Mouse (Mus musculus) forebrain, embryonic 10.5 days (tissue): ENCODE results near the gene Fbxw21. TPM values are rescaled to one million over a fixed set of nuclear protein-coding genes. Genes with fewer than 3 reads are reported as not detected.

ENCODE experiments used
- DNase-seq: peaks from one replicate; pipeline ENCODE4 v3.0.0-alpha.2; 2017; ENCODE audit warnings: low spot score; ENCODE audit errors: extremely low spot score
- H3K27ac ChIP-seq: fragments of 300-500 bp; sonication (generic); 2 replicates; pipeline ENCODE4 v1.5.1; 2016; ENCODE audit warnings: mild to moderate bottlenecking
- H3K27me3 ChIP-seq: fragments of 300-500 bp; sonication (generic); 2 replicates; pipeline ENCODE4 v1.6.1; 2016; ENCODE audit warnings: mild to moderate bottlenecking; ENCODE audit not compliant: poor library complexity, severe bottlenecking
- H3K36me3 ChIP-seq: fragments of 300-500 bp; sonication (generic); replicated peaks from 2 replicates; pipeline ENCODE4 v1.6.1; 2016; ENCODE audit warnings: mild to moderate bottlenecking, moderate library complexity
- H3K4me1 ChIP-seq: fragments of 300-500 bp; sonication (generic); 2 replicates; pipeline ENCODE4 v1.6.1; 2016
- H3K4me3 ChIP-seq: fragments of 300-500 bp; sonication (generic); 2 replicates; pipeline ENCODE4 v1.5.1; 2016; ENCODE audit warnings: mild to moderate bottlenecking, moderate library complexity
- H3K9me3 ChIP-seq: fragments of 300-500 bp; sonication (generic); 2 replicates; pipeline ENCODE4 v1.6.1; 2016; ENCODE audit warnings: mild to moderate bottlenecking, moderate library complexity
- WGBS: fragments of 180-500 bp; shearing (Covaris S2); methylation state at CpG from one replicate; pipeline ENCODE4 v1.1.7; 2016; 5-methylcytosine and 5-hydroxymethylcytosine counted together
- polyA plus RNA-seq: library from polyadenylated mRNA; unstranded; fragments of >200 nt; fragmentation: Nextera tagmentation; extraction: Ambion mirVana; gene quantifications from 2 replicates; pipeline ENCODE4 v1.2.1, GENCODE M21; 2016

Fbxw21 gene
- polyA plus RNA-seq, 1 experiment from 2014 or later: not detected

DNA sequence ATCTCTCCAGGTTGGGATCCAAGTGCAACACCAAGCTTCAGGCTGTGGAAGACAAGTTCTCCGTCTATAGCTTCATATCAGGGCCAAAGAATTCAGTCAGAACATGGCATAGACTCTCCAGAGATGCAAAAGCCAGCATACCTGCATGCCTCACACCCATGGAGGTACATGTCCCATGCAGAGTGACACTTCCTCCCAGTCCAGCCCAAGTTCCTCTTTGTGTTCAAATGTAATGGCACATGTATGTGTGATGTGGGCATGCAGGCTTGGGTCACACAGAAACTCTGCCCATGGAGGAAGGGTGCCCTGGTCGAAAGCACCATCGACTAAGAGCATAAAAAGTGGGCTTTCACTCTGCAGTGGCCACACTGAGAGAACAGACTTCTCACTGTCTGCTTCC, 37.7 kb downstream of the Fbxw21 start:
- Histone ChIP-seq H3K27me3 (no peaks in the 10 kb centered on the region), H3K36me3 (peaks cover 17% of the 10 kb centered on the region), H3K27ac (no peak overlapping the region), H3K4me3 (no peak overlapping the region), H3K4me1 (no peaks in the 10 kb centered on the region), H3K9me3 (no peaks in the 10 kb centered on the region)
- 86% methylated on average over 3 of the region's 3 CpGs for WGBS
- no peak for DNase-seq

DNA sequence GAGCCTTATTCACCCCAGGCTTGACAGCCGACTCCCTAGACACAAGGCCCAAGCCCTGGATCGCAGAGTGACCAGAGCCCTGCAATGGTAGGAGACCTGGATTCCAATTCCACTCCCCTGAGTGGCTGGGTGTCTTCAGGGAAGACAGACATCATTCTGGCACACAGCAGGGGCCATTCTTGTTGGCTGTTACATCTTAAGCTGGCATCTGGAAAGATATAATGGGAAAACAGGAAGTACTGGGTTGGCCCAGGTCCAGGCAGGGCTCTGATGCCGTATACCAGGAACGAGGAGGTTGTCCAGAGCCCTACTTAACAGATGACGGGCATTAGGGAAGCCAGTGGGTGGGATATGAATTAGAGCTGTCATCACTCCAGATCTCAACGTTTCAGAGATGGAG, 38.6 kb downstream of the Fbxw21 start:
- no peak for DNase-seq
- Histone ChIP-seq H3K36me3 (peaks cover 26% of the 10 kb centered on the region), H3K4me3 (no peak overlapping the region), H3K4me1 (no peaks in the 10 kb centered on the region), H3K27ac (no peak overlapping the region), H3K9me3 (no peaks in the 10 kb centered on the region), H3K27me3 (no peaks in the 10 kb centered on the region)
- 77% methylated on average over 6 of the region's 6 CpGs for WGBS

DNA sequence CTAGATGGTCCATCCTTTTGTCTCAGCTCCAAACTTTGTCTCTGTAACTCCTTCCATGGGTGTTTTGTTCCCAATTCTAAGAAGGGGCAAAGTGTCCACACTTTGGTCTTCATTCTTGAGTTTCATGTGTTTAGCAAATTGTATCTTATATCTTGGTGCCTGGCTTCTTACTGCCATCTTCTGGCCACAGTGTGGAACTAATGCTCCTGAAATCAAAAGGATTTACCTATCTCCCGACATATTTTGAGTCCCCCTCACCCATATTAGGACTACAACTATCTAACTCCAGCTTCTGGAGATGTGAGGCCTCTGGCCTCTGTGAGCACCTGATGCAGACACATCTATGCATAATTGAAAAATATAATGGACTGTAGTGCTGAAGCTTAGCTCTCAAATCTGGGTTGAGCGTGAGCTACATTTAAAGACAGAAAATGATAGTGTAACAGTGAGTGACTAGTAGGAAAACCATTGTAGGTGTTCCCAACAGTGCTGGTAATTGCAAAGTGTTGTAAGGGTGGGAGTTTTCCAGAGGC, 39.2 kb downstream of the Fbxw21 start:
- Histone ChIP-seq H3K36me3 (peaks cover 32% of the 10 kb centered on the region), H3K4me1 (no peaks in the 10 kb centered on the region), H3K27me3 (no peaks in the 10 kb centered on the region), H3K4me3 (no peak overlapping the region), H3K27ac (no peak overlapping the region), H3K9me3 (no peaks in the 10 kb centered on the region)
- WGBS: 48% methylated on average over 2 of the region's 2 CpGs
- peak; percentile 24 for DNase-seq

GRCm38 (mm10) chr9:109120956-109121355, 40.9 kb downstream of the Fbxw21 start:
- no peaks in the 10 kb centered on the region for H3K4me1 ChIP-seq
- peaks cover 49% of the 10 kb centered on the region for H3K36me3 ChIP-seq
- WGBS: 88% methylated on average over 6 of the region's 6 CpGs
- DNase-seq: no peak
- no peak overlapping the region for H3K27ac ChIP-seq
- H3K27me3 ChIP-seq: no peaks in the 10 kb centered on the region
- H3K4me3 ChIP-seq: no peak overlapping the region
- H3K9me3 ChIP-seq: no peaks in the 10 kb centered on the region

- peaks cover 63% of the 10 kb centered on the region for H3K36me3 ChIP-seq
- no peaks in the 10 kb centered on the region for H3K9me3 ChIP-seq
- DNase-seq: peak; percentile 4
- no peak overlapping the region for H3K27ac ChIP-seq
- no peaks in the 10 kb centered on the region for H3K27me3 ChIP-seq
- WGBS: 94% methylated on average over 9 of the region's 9 CpGs
- no peak overlapping the region for H3K4me3 ChIP-seq
- H3K4me1 ChIP-seq: no peaks in the 10 kb centered on the region
Measured at GRCm38 (mm10) chr9:109119571-109119970, 42.3 kb downstream of the Fbxw21 start.

DNA sequence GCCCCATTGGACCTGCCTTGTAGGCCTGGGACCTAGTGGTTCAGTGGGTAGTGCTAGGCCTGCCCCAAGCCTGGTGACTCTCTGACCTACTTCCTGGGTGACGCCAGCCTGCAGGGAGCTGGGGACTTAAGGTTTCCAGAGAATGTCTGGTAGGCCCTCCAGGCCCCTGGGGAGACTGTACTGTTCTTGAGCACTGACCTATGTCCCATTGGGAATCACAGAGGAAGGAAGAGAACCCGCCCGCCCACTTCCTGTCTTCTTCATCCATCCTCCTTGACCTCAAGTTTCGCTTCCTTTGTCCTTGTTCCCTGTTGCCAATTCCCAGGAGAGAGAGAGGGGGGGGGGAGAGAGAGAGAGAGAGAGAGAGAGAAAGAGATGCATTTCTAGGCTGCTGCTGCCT, 43.7 kb downstream of the Fbxw21 start:
- no peaks in the 10 kb centered on the region for H3K4me1 ChIP-seq
- 89% methylated on average over 4 of the region's 4 CpGs for WGBS
- H3K27me3 ChIP-seq: no peaks in the 10 kb centered on the region
- no peak overlapping the region for H3K27ac ChIP-seq
- peaks cover 77% of the 10 kb centered on the region for H3K36me3 ChIP-seq
- H3K9me3 ChIP-seq: no peaks in the 10 kb centered on the region
- no peak overlapping the region for H3K4me3 ChIP-seq
- DNase-seq: peak; percentile 12

DNA sequence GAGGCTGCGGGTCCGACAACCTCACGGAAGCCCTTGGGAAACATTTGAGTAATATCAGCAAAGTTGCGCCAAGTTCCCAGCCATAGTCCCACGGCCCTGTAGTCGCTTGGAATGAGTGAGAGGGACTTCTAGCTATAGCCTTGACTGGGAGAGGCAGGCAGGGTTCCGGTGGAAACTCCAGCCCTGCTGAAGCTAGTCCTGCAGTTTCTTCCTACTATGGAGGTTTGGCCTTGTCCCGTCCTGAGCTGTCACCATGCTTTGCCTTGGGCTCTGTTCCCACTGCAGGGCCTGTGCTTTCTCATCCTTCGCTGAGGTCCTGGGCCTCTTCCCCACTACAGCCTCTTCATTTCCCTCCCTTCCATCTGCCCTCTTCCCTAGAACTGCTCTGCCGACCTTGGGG, 45.6 kb downstream of the Fbxw21 start:
- Histone ChIP-seq H3K4me3 (no peak overlapping the region), H3K4me1 (no peaks in the 10 kb centered on the region), H3K9me3 (no peaks in the 10 kb centered on the region), H3K27me3 (no peaks in the 10 kb centered on the region), H3K27ac (no peak overlapping the region), H3K36me3 (peaks cover 96% of the 10 kb centered on the region)
- 95% methylated on average over 10 of the region's 10 CpGs for WGBS
- no peak for DNase-seq

DNA sequence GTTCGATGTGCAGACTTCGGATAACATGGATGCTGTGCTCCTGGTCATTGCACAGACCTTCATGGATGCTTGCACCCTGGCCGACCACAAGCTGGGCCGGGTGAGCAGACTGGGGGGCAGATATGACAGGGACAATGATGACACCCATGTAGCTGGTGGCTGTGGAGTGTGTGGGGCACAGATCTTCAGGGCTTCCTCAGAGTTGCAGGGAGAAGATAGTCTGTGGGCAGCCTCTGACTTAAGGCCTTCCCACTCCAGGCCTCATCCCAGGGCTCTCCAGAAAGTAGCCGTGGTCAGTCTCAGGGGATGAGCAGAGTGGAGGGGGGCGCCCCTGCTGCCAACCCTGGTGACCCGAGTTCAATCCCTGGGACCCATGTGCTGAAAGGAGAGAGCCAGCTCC, 47.0 kb downstream of the Fbxw21 start:
- no peaks in the 10 kb centered on the region for H3K27me3 ChIP-seq
- H3K27ac ChIP-seq: no peak overlapping the region
- H3K36me3 ChIP-seq: peaks cover 100% of the 10 kb centered on the region
- no peak for DNase-seq
- no peaks in the 10 kb centered on the region for H3K9me3 ChIP-seq
- H3K4me3 ChIP-seq: no peak overlapping the region
- no peaks in the 10 kb centered on the region for H3K4me1 ChIP-seq
- 81% methylated on average over 7 of the region's 7 CpGs for WGBS

- H3K36me3 ChIP-seq: peaks cover 100% of the 10 kb centered on the region
- DNase-seq: no peak
- H3K9me3 ChIP-seq: no peaks in the 10 kb centered on the region
- no peak overlapping the region for H3K27ac ChIP-seq
- no peak overlapping the region for H3K4me3 ChIP-seq
- 94% methylated on average over 11 of the region's 11 CpGs for WGBS
- no peaks in the 10 kb centered on the region for H3K27me3 ChIP-seq
- H3K4me1 ChIP-seq: no peaks in the 10 kb centered on the region
Measured at GRCm38 (mm10) chr9:109114276-109114675, 47.6 kb downstream of the Fbxw21 start.

GRCm38 (mm10) chr9:109113331-109113730, 48.5 kb downstream of the Fbxw21 start:
- H3K27ac ChIP-seq: no peak overlapping the region
- H3K36me3 ChIP-seq: peaks cover 100% of the 10 kb centered on the region
- no peaks in the 10 kb centered on the region for H3K4me1 ChIP-seq
- DNase-seq: no peak
- no peak overlapping the region for H3K4me3 ChIP-seq
- 90% methylated on average over 8 of the region's 8 CpGs for WGBS
- H3K27me3 ChIP-seq: no peaks in the 10 kb centered on the region
- H3K9me3 ChIP-seq: no peaks in the 10 kb centered on the region

- DNase-seq: no peak
- Histone ChIP-seq H3K4me3 (no peak overlapping the region), H3K36me3 (peaks cover 100% of the 10 kb centered on the region), H3K9me3 (no peaks in the 10 kb centered on the region), H3K4me1 (no peaks in the 10 kb centered on the region), H3K27ac (no peak overlapping the region), H3K27me3 (no peaks in the 10 kb centered on the region)
- WGBS: 92% methylated on average over 9 of the region's 9 CpGs
Measured at GRCm38 (mm10) chr9:109111591-109111990, 50.2 kb downstream of the Fbxw21 start.

DNA sequence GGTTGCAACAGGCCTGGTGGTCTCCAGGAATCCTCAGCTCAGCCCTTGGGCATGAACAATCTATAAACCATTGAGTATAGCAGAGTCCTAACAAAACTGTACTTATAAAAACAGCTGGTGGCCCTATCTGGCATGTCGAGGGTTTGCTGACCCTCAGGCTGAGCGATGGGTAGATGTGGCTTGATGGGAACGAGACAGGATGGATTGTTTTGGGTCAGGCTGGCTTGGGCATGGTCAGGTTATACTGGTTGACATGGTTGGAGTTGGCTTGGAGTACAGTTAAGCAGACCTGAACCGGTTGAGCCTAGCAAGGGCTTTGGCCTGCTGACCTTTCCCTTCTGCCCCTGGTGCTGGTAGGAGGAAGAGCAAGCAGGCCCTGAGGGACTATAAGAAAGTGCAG, 50.7 kb downstream of the Fbxw21 start:
- H3K4me1 ChIP-seq: no peaks in the 10 kb centered on the region
- no peaks in the 10 kb centered on the region for H3K9me3 ChIP-seq
- H3K27me3 ChIP-seq: no peaks in the 10 kb centered on the region
- no peak overlapping the region for H3K4me3 ChIP-seq
- H3K36me3 ChIP-seq: peaks cover 100% of the 10 kb centered on the region
- DNase-seq: no peak
- no peak overlapping the region for H3K27ac ChIP-seq
- 90% methylated on average over 4 of the region's 4 CpGs for WGBS

DNA sequence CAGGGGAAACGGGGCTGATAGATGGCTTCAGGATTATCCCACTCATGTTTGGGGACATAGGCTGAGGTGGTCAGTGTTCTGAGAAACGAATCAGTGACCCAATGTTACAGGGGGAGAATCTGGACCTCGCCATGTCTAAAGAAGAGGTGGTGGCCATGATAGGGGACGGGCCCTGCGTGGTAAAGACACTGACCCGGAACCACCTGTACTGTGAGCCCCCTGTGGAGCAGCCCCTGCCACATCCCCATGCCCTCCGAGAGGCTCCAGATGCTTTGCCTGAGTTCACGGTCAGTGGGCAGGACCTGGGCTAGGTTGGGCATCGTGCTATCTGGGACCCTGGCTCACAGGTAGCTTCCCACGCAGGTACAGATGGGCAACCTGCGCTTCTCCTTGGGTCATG, 51.6 kb downstream of the Fbxw21 start:
- Histone ChIP-seq H3K27ac (no peak overlapping the region), H3K36me3 (peaks cover 100% of the 10 kb centered on the region), H3K4me3 (no peak overlapping the region), H3K9me3 (no peaks in the 10 kb centered on the region), H3K4me1 (no peaks in the 10 kb centered on the region), H3K27me3 (no peaks in the 10 kb centered on the region)
- 95% methylated on average over 11 of the region's 11 CpGs for WGBS
- no peak for DNase-seq

GRCm38 (mm10) chr9:109107341-109107740, 54.5 kb downstream of the Fbxw21 start:
- no peak for DNase-seq
- WGBS: 98% methylated on average over 4 of the region's 6 CpGs
- Histone ChIP-seq H3K27ac (no peak overlapping the region), H3K4me1 (peaks cover 6% of the 10 kb centered on the region; the same call in 1 of the 2 replicates), H3K9me3 (no peaks in the 10 kb centered on the region), H3K36me3 (peaks cover 100% of the 10 kb centered on the region), H3K27me3 (no peaks in the 10 kb centered on the region), H3K4me3 (no peak overlapping the region)
